Mouse (Mus musculus): ENCODE results near the gene Gm4881.

DNA sequence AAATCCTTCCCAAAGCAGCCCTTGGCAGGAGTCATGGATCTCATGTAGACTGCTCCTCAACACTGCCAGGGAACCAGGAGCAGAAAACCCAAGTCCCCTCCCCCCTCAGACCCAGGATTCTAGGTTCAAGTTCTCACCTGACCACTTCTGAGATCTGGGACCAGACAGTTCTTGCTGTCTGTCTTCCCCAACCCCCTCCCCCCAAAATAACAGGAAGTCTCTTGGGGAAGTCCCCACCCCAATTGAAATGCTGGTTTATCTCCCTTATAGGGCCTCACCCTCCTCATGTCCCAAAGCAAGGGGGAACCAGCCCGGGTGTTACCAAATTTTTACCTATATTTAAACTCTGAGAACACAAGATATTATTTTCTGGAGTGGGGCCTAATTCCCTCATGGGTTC is 42.5 kb downstream of the Gm4881 start:
- no peak for TF ChIP-seq CTCF (IDR thresholded peaks at IDR 0.05; ENCODE audit: low read depth)
- TF ChIP-seq EP300 (IDR thresholded peaks at IDR 0.05; ENCODE audit: low read depth), result no peak
